Mouse (Mus musculus) hindbrain, embryonic 12.5 days (tissue): ENCODE data around the gene Fam107b. TPM values are rescaled to one million over a fixed set of nuclear protein-coding genes. Genes with fewer than 3 reads are reported as not detected.
A peak's percentile ranks its signal among the peaks of the same experiment; 100 is the strongest.
"Not testable (repeated sequence)": the region's sequence is repeated elsewhere in the genome, so short reads cannot be mapped to it uniquely, and the experiment has no call there.

ENCODE experiments used
- ATAC-seq: fragments of 200-750 bp; cut with Nextera tagmentation; 2 replicates; pipeline ENCODE4 v1.8.0; 2017; ENCODE audit warnings: moderate TSS enrichment; ENCODE audit not compliant: low FRiP score
- H3K27ac ChIP-seq: fragments of 300-500 bp; sonication (generic); 2 replicates; pipeline ENCODE4 v1.5.1; 2016; ENCODE audit warnings: mild to moderate bottlenecking
- H3K27me3 ChIP-seq: fragments of 300-500 bp; sonication (generic); 2 replicates; pipeline ENCODE4 v1.6.1; 2016; ENCODE audit warnings: mild to moderate bottlenecking
- H3K36me3 ChIP-seq: fragments of 300-500 bp; sonication (generic); 2 replicates; pipeline ENCODE4 v1.6.1; 2016; ENCODE audit warnings: mild to moderate bottlenecking
- H3K4me1 ChIP-seq: fragments of 300-500 bp; sonication (generic); 2 replicates; pipeline ENCODE4 v1.6.1; 2016
- H3K4me2 ChIP-seq: fragments of 300-500 bp; sonication (generic); replicated peaks from 2 replicates; pipeline ENCODE4 v1.6.1; 2016; ENCODE audit warnings: mild to moderate bottlenecking
- H3K4me3 ChIP-seq: fragments of 300-500 bp; sonication (generic); 2 replicates; pipeline ENCODE4 v1.5.1; 2016; ENCODE audit warnings: mild to moderate bottlenecking
- H3K9ac ChIP-seq: fragments of 300-500 bp; sonication (generic); 2 replicates; pipeline ENCODE4 v1.6.1; 2016; ENCODE audit warnings: mild to moderate bottlenecking, moderate library complexity
- H3K9me3 ChIP-seq: fragments of 300-500 bp; sonication (generic); replicated peaks from 2 replicates; pipeline ENCODE4 v1.6.1; 2016; ENCODE audit warnings: mild to moderate bottlenecking
- WGBS: fragments of 180-500 bp; shearing (Covaris S2); methylation state at CpG from one replicate; pipeline ENCODE4 v1.1.7; 2016; 5-methylcytosine and 5-hydroxymethylcytosine counted together
- polyA plus RNA-seq: library from polyadenylated mRNA; unstranded; fragments of >200 nt; fragmentation: Nextera tagmentation; extraction: Ambion mirVana; gene quantifications from 2 replicates; pipeline ENCODE4 v1.2.1, GENCODE M21; 2016

Fam107b gene
- polyA plus RNA-seq, 1 experiment from 2014 or later: 48.4 TPM

GRCm38 (mm10) chr2:3708621-3709020 is 138.3 kb downstream of the Fam107b start:
- H3K4me2 ChIP-seq: no peak overlapping the region
- ATAC-seq: no peak
- H3K9me3 ChIP-seq: no peaks in the 10 kb centered on the region
- 89% methylated on average over 4 of the region's 4 CpGs for WGBS
- no peak overlapping the region for H3K4me3 ChIP-seq
- no peaks in the 10 kb centered on the region for H3K27me3 ChIP-seq
- H3K36me3 ChIP-seq: no peaks in the 10 kb centered on the region
- H3K27ac ChIP-seq: no peak overlapping the region
- H3K4me1 ChIP-seq: no peaks in the 10 kb centered on the region
- H3K9ac ChIP-seq: no peak overlapping the region

GRCm38 (mm10) chr2:3709882-3710281 is 139.6 kb downstream of the Fam107b start:
- Histone ChIP-seq H3K4me1 (peaks cover 7% of the 10 kb centered on the region), H3K4me2 (no peak overlapping the region)

DNA sequence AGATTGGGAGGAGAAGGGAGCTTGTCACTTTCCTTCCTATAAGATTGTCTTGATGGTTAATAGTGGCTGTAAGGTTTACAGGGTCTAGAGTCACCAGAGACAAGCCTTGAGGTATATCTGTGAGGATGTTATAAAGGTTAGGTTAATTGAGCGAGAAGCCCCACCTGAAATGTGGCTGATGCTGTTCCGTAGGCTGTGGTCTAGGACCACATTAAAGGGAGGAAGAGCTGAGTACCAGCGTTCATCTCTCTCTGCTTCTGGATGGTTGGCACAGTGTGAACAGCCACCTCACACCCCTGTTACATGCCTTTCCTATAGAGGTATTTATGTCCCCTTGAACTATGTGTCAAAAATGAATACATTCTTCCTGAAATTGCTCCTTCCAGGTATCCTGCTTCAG is 140.2 kb downstream of the Fam107b start:
- ATAC-seq: no peak
- Histone ChIP-seq H3K9ac (no peak overlapping the region), H3K27me3 (no peaks in the 10 kb centered on the region), H3K27ac (no peak overlapping the region), H3K36me3 (no peaks in the 10 kb centered on the region), H3K4me3 (no peak overlapping the region), H3K9me3 (no peaks in the 10 kb centered on the region), H3K4me1 (peaks cover 13% of the 10 kb centered on the region), H3K4me2 (no peak overlapping the region)
- WGBS: 87% methylated on average over 3 of the region's 3 CpGs

More at GRCm38 (mm10) chr2:3709882-3710281, 139.6 kb downstream of the Fam107b start:
- H3K27ac ChIP-seq: no peak overlapping the region
- H3K4me3 ChIP-seq: no peak overlapping the region
- no peak for ATAC-seq
- H3K9ac ChIP-seq: no peak overlapping the region
- WGBS: 87% methylated on average over 2 of the region's 2 CpGs
- H3K27me3 ChIP-seq: no peaks in the 10 kb centered on the region
- H3K36me3 ChIP-seq: no peaks in the 10 kb centered on the region
- no peaks in the 10 kb centered on the region for H3K9me3 ChIP-seq

DNA sequence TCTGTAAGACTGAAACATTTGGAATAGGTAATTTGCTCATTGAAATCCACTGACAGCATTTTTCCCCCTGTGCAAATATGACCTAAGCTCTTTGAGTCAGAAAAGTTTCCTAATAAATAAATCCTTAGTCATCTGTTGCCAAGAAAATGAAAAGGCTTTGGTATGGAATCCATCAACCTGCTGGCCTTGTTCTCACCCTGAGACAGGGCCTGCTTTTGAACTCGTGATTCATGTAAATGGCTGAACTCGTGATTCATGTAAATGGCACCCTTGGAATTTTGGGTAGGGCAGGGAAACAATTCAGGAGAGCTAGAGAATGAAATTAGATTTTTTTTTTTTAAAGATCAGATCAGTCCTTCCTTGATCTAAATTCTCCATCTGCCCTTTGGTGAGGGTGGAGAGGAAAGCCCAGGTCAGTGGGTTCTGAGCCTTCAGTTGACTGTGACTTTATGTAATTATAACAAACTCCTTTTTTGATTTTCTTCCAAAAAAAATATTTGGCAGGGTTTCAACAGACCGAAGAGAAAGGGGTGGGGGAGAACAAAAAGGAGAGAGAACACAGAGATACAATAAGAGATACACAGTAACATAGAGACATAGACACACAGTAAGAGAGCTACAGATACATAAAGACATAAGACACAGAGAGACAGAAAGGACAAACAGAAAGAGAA is 142.2 kb downstream of the Fam107b start:
- ATAC-seq: no peak
- H3K4me2 ChIP-seq: peak overlapping the region; percentile 76; the same call in 1 of the 2 replicates

GRCm38 (mm10) chr2:3713212-3713681 is 143.0 kb downstream of the Fam107b start:
- Histone ChIP-seq H3K4me1 (peaks cover 35% of the 10 kb centered on the region), H3K9me3 (no peaks in the 10 kb centered on the region), H3K4me2 (peak overlapping the region; percentile 76), H3K4me3 (peak overlapping the region; percentile 95), H3K27me3 (no peaks in the 10 kb centered on the region), H3K36me3 (no peaks in the 10 kb centered on the region), H3K9ac (peak overlapping the region; percentile 97), H3K27ac (peak overlapping the region; percentile 85)
- ATAC-seq: peak; percentile 95
- WGBS: under 1% methylated on average over 41 of the region's 41 CpGs

More for the DNA sequence above, 142.2 kb downstream of the Fam107b start:
- no peaks in the 10 kb centered on the region for H3K27me3 ChIP-seq
- H3K36me3 ChIP-seq: no peaks in the 10 kb centered on the region
- 74% methylated on average over 3 of the region's 3 CpGs for WGBS
- no peak overlapping the region for H3K9ac ChIP-seq
- H3K4me1 ChIP-seq: peaks cover 32% of the 10 kb centered on the region
- H3K4me3 ChIP-seq: no peak overlapping the region
- H3K27ac ChIP-seq: no peak overlapping the region
- H3K9me3 ChIP-seq: no peaks in the 10 kb centered on the region

DNA sequence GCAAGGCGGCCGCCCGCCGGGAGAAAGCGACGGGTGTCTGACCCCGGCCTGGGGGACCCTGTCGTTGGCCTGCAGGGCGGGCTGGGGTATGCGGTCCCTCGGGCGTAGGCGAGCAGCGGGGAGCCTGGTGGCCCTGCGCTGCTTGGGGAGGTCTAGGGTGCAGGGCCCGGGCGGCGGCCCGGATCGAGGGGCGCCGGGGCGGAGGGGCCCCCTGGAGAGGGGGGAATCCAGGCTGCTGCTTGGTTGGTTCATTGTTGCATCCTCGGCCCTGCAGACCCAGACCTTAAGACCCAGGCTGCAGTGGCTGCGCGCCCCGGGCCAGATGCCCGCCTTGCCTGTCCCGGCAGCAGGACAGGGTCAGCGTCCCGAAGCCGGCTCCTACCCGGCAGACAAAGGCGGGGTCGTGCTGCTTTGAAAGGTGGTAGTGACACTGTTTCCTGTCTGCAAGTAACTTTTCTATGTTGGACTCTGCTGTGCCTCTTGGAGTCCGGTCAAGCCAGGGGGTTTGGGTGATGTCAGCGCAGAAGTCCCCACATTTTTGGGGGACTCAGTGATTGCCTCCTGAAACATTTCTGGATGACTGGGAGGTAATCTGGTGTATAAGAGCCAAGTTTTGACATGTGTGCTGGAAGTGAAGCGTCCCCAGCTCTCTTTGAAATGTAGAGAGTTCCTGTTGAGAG is 143.5 kb downstream of the Fam107b start:
- peaks cover 35% of the 10 kb centered on the region for H3K4me1 ChIP-seq
- peak overlapping the region; percentile 97 for H3K9ac ChIP-seq
- no peaks in the 10 kb centered on the region for H3K27me3 ChIP-seq
- no peaks in the 10 kb centered on the region for H3K9me3 ChIP-seq
- no peak; the same call in 1 of the 2 replicates for ATAC-seq
- peak overlapping the region; percentile 95 for H3K4me3 ChIP-seq
- no peaks in the 10 kb centered on the region for H3K36me3 ChIP-seq
- 1% methylated on average over 38 of the region's 38 CpGs for WGBS
- peak overlapping the region; percentile 76 for H3K4me2 ChIP-seq
- peak overlapping the region; percentile 85 for H3K27ac ChIP-seq

GRCm38 (mm10) chr2:3714511-3714910 is 144.2 kb downstream of the Fam107b start:
- peak overlapping the region; percentile 97 for H3K9ac ChIP-seq
- no peaks in the 10 kb centered on the region for H3K9me3 ChIP-seq
- ATAC-seq: no peak
- peak overlapping the region; percentile 76 for H3K4me2 ChIP-seq
- no peaks in the 10 kb centered on the region for H3K36me3 ChIP-seq
- WGBS: 43% methylated on average over 1 of the region's 1 CpGs
- peak overlapping the region; percentile 95 for H3K4me3 ChIP-seq
- H3K27ac ChIP-seq: no peak overlapping the region
- no peaks in the 10 kb centered on the region for H3K27me3 ChIP-seq
- H3K4me1 ChIP-seq: peaks cover 35% of the 10 kb centered on the region

GRCm38 (mm10) chr2:3715424-3715823 is 145.1 kb downstream of the Fam107b start:
- no peak for ATAC-seq
- 80% methylated on average over 3 of the region's 3 CpGs for WGBS
- Histone ChIP-seq H3K4me3 (no peak overlapping the region), H3K27ac (no peak overlapping the region), H3K4me2 (peak overlapping the region; percentile 22), H3K36me3 (no peaks in the 10 kb centered on the region), H3K9ac (no peak overlapping the region), H3K27me3 (no peaks in the 10 kb centered on the region), H3K4me1 (peaks cover 35% of the 10 kb centered on the region), H3K9me3 (no peaks in the 10 kb centered on the region)

- Histone ChIP-seq H3K9me3 (no peaks in the 10 kb centered on the region), H3K27ac (no peak overlapping the region), H3K4me3 (no peak overlapping the region), H3K27me3 (no peaks in the 10 kb centered on the region), H3K36me3 (no peaks in the 10 kb centered on the region), H3K9ac (no peak overlapping the region), H3K4me2 (no peak overlapping the region), H3K4me1 (peaks cover 39% of the 10 kb centered on the region)
- 55% methylated on average over 5 of the region's 5 CpGs for WGBS
- no peak for ATAC-seq
Measured at GRCm38 (mm10) chr2:3717268-3717667, 147.0 kb downstream of the Fam107b start.

GRCm38 (mm10) chr2:3717847-3718246 is 147.6 kb downstream of the Fam107b start:
- WGBS: 83% methylated on average over 4 of the region's 4 CpGs
- Histone ChIP-seq H3K4me3 (no peak overlapping the region), H3K4me2 (no peak overlapping the region), H3K4me1 (peaks cover 39% of the 10 kb centered on the region), H3K27me3 (no peaks in the 10 kb centered on the region), H3K9me3 (no peaks in the 10 kb centered on the region), H3K27ac (no peak overlapping the region), H3K9ac (no peak overlapping the region), H3K36me3 (no peaks in the 10 kb centered on the region)
- no peak for ATAC-seq

- H3K4me1 ChIP-seq: peaks cover 36% of the 10 kb centered on the region
- ATAC-seq: not testable (repeated sequence)
Measured at GRCm38 (mm10) chr2:3719436-3720121, 149.3 kb downstream of the Fam107b start.

GRCm38 (mm10) chr2:3721107-3721506 is 150.8 kb downstream of the Fam107b start:
- no peak for ATAC-seq
- no peak overlapping the region for H3K27ac ChIP-seq
- H3K9me3 ChIP-seq: no peaks in the 10 kb centered on the region
- H3K27me3 ChIP-seq: no peaks in the 10 kb centered on the region
- H3K4me2 ChIP-seq: no peak overlapping the region
- peaks cover 24% of the 10 kb centered on the region for H3K4me1 ChIP-seq
- H3K4me3 ChIP-seq: no peak overlapping the region
- WGBS: 91% methylated on average over 5 of the region's 5 CpGs
- H3K9ac ChIP-seq: no peak overlapping the region
- H3K36me3 ChIP-seq: no peaks in the 10 kb centered on the region

More at GRCm38 (mm10) chr2:3719436-3720121, 149.3 kb downstream of the Fam107b start:
- H3K9me3 ChIP-seq, H3K9ac ChIP-seq, H3K4me3 ChIP-seq, H3K4me2 ChIP-seq, H3K36me3 ChIP-seq, H3K27ac ChIP-seq, H3K27me3 ChIP-seq: not testable (repeated sequence)
- 93% methylated on average over 5 of the region's 5 CpGs for WGBS
